Mouse (Mus musculus): ENCODE measurements around the gene Kcnmb4. TPM values are rescaled to one million over a fixed set of nuclear protein-coding genes. Genes with fewer than 3 reads are reported as not detected.

Kcnmb4 gene
- polyA plus RNA-seq (2015; fragmentation: Nextera tagmentation; extraction: Ambion mirVana) = 1.2 and 1.4 TPM in 2 replicates

GRCm38 (mm10) chr10:116473759-116474549, at the start of gene Kcnmb4:
Gene Kcnmb4 (minus strand): TSS chr10:116473878.

Other genes with a start within 250 kb of the Kcnmb4 start
- gene Ptprb, start 198.4 kb downstream of the Kcnmb4 start, polyA plus RNA-seq (2015; fragmentation: Nextera tagmentation; extraction: Ambion mirVana) = 3.5 and 4.5 TPM in 2 replicates
- gene Cnot2, start 107.6 kb upstream of the Kcnmb4 start, polyA plus RNA-seq (2015; fragmentation: Nextera tagmentation; extraction: Ambion mirVana) = 42.8 and 48.7 TPM in 2 replicates

Data from urinary bladder, postnatal 0 days (tissue).